Mouse (Mus musculus) lung, embryonic 15.5 days (tissue): Measurements from ENCODE around the gene Stx6. TPM values are rescaled to one million over a fixed set of nuclear protein-coding genes. Genes with fewer than 3 reads are reported as not detected.

ENCODE experiments used
- ATAC-seq: fragments of 200-750 bp; cut with Nextera tagmentation; 2 replicates; pipeline ENCODE4 v1.8.0; 2017; ENCODE audit warnings: moderate number of reproducible peaks, borderline replicate concordance; ENCODE audit not compliant: low FRiP score, low TSS enrichment; ENCODE audit errors: extremely low read depth
- H3K27ac ChIP-seq: fragments of 300-500 bp; sonication (generic); 2 replicates; pipeline ENCODE4 v1.5.1; 2015; ENCODE audit warnings: moderate library complexity, mild to moderate bottlenecking, inconsistent platforms
- H3K27me3 ChIP-seq: fragments of 300-500 bp; sonication (generic); 2 replicates; pipeline ENCODE4 v1.6.1; 2015; ENCODE audit warnings: inconsistent platforms
- H3K36me3 ChIP-seq: fragments of 300-500 bp; sonication (generic); 2 replicates; pipeline ENCODE4 v1.6.1; 2015; ENCODE audit warnings: inconsistent platforms
- H3K4me1 ChIP-seq: fragments of 300-500 bp; sonication (generic); 2 replicates; pipeline ENCODE4 v1.6.1; 2015; ENCODE audit warnings: inconsistent platforms
- H3K4me2 ChIP-seq: fragments of 300-500 bp; sonication (generic); 2 replicates; pipeline ENCODE4 v1.6.1; 2015; ENCODE audit warnings: inconsistent platforms, mild to moderate bottlenecking, moderate library complexity
- H3K4me3 ChIP-seq: fragments of 300-500 bp; sonication (generic); 2 replicates; pipeline ENCODE4 v1.5.1; 2015; ENCODE audit warnings: mild to moderate bottlenecking, inconsistent platforms
- H3K9ac ChIP-seq: fragments of 300-500 bp; sonication (generic); 2 replicates; pipeline ENCODE4 v1.6.1; 2015; ENCODE audit warnings: inconsistent platforms
- H3K9me3 ChIP-seq: fragments of 300-500 bp; sonication (generic); 2 replicates; pipeline ENCODE4 v1.6.1; 2016; ENCODE audit warnings: inconsistent platforms
- WGBS: fragments of 180-500 bp; shearing (Covaris S2); methylation state at CpG from one replicate; pipeline ENCODE4 v1.1.7; 2015; 5-methylcytosine and 5-hydroxymethylcytosine counted together
- polyA plus RNA-seq: library from polyadenylated mRNA; unstranded; fragments of >200 nt; fragmentation: Nextera tagmentation; extraction: Ambion mirVana; gene quantifications from 2 replicates; pipeline ENCODE4 v1.2.1, GENCODE M21; 2015

The Stx6 gene
- polyA plus RNA-seq, 1 experiment from 2014 or later, result 81.5 TPM

DNA sequence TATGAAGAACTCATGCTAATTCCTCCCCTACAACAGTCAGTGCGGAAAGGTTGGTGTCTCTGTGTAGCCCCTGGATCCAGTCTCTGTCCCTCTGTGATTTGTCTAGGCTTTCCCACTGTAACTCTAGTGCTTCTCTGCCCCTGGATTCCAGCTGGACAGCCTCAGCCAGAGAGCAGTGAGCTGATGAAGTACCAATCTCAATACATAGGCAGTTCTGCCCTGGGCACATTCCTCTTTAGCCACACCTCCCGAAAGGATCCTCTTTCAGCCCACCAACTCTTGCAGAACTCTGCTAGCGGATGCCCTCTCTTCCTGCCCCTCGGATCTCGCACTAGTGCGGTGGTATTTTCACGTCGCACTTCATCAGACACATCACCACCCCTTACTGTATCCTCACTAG lies 23.6 kb upstream of the Stx6 start:
- Histone ChIP-seq H3K4me3 (no peak overlapping the region), H3K9me3 (no peaks in the 10 kb centered on the region), H3K4me1 (peaks cover 7% of the 10 kb centered on the region), H3K27me3 (no peaks in the 10 kb centered on the region), H3K27ac (no peak overlapping the region), H3K4me2 (no peak overlapping the region), H3K9ac (no peak overlapping the region), H3K36me3 (0 out of 2 replicates have a peak, but pooled peaks cover 5% of the 10 kb centered on the region)
- WGBS, result 23% methylated on average over 8 of the region's 8 CpGs
- peak; percentile 41; the same call in 1 of the 2 replicates for ATAC-seq

DNA sequence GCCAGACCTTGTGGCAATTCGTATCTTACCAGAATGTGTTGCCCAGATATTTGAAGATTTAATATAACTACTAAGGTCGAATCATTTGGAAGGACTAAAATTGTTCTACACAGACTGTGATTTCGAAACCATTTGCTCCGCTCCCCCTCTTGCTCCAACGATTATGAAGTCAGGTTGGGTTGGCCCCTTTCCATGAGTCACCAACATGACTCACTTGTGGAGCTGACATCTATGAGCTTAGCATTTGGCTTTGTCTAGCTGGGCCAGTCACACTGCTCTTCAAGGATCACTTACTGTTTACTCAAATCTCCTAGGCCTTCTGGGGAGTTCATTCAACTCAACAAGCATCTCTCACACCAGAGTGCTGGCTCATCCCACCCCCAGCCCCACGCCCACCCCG lies 19.7 kb upstream of the Stx6 start:
- H3K4me1 ChIP-seq, result peaks cover 7% of the 10 kb centered on the region
- H3K27ac ChIP-seq, result no peak overlapping the region

DNA sequence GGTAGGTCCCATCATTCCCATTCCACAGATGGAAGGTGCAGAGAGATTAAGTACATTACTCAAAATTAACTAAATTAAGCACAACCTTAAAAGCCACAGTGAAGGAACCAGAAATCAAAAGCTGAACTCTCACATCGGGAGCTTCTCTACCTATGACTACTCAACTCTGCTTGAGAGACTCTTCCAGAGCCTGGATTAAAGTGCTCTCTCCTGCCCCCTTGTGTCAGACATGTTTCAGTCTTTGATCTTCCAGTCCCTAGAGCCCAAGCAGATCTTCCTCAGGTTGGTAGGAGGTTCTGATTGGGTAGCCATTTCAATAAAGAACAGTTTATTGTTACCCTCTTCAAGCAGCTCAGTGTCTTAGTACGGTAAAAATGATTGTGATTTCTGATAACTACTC lies 18.4 kb upstream of the Stx6 start:
- ATAC-seq, result no peak
- no peaks in the 10 kb centered on the region for H3K36me3 ChIP-seq
- no peaks in the 10 kb centered on the region for H3K9me3 ChIP-seq
- H3K4me1 ChIP-seq, result peaks cover 5% of the 10 kb centered on the region; the same call in 1 of the 2 replicates
- H3K9ac ChIP-seq, result no peak overlapping the region
- H3K4me2 ChIP-seq, result no peak overlapping the region
- 63% methylated on average over 2 of the region's 2 CpGs for WGBS
- no peak overlapping the region for H3K27ac ChIP-seq
- H3K27me3 ChIP-seq, result no peaks in the 10 kb centered on the region
- no peak overlapping the region for H3K4me3 ChIP-seq

More for the DNA sequence above, 19.7 kb upstream of the Stx6 start:
- no peaks in the 10 kb centered on the region for H3K27me3 ChIP-seq
- no peak overlapping the region for H3K9ac ChIP-seq
- 63% methylated on average over 7 of the region's 7 CpGs for WGBS
- no peaks in the 10 kb centered on the region for H3K9me3 ChIP-seq
- no peaks in the 10 kb centered on the region for H3K36me3 ChIP-seq
- no peak overlapping the region for H3K4me3 ChIP-seq
- no peak overlapping the region for H3K4me2 ChIP-seq
- ATAC-seq, result no peak; the same call in 1 of the 2 replicates

DNA sequence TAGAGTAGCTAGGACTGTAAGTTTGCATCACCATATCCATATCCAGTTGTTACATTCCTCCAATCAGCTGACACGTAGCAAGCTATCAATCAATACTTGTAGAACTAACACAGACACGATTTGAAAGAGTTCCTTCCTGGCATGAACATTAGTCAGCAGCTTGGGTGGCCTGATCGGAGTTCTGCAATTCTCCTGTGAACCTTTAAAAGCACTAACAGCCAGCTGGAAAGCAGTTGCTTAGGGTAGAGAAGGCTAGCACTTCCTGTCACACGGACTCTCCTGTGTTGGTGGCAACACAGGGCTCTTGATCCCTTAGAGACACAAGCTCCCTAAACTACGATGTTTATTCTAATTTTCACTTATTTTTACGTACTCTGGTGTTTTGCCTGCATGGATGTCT lies 12.9 kb upstream of the Stx6 start:
- Histone ChIP-seq H3K27ac (peak overlapping the region; percentile 82), H3K27me3 (no peaks in the 10 kb centered on the region), H3K4me1 (0 out of 2 replicates have a peak, but pooled peaks cover 4% of the 10 kb centered on the region), H3K36me3 (no peaks in the 10 kb centered on the region), H3K4me3 (peak overlapping the region; percentile 48), H3K9ac (peak overlapping the region; percentile 51; the same call in 1 of the 2 replicates), H3K9me3 (no peaks in the 10 kb centered on the region), H3K4me2 (peak overlapping the region; percentile 56)
- peak; percentile 63; the same call in 1 of the 2 replicates for ATAC-seq
- WGBS, result 26% methylated on average over 6 of the region's 6 CpGs

DNA sequence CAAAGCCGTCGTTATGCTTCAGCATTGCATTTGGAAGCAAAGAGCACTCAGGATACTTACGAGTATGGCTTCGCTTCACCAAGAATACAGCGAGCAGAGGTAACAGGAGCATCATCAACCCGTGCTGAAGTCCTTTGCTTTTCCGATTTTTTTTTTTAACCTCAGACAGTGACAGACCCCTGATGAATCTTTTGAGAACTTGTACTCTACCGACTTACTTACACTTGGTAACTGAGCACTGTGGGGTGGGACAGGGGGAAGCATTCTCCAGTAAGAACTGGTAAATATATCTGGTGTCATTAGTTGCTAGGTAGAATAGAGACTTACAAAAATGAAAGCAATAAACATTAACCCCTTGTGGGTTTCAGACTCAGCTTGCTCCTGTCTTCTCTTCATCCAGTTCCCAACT lies 11.9 kb upstream of the Stx6 start, which contains the start of gene Mr1:
TSS of gene Mr1 (minus strand) at position 243 of the 409 bp plus-strand sequence.
- peak; percentile 94 for ATAC-seq
- peak within 1 kb of the TSS; percentile 51 for H3K9ac ChIP-seq
- H3K4me3 ChIP-seq, result peak within 1 kb of the TSS; percentile 48
- 0 out of 2 replicates have a peak, but pooled peaks cover 4% of the 10 kb centered on the region for H3K4me1 ChIP-seq
- peak within 1 kb of the TSS; percentile 56 for H3K4me2 ChIP-seq
- H3K27me3 ChIP-seq, result no peaks in the 10 kb centered on the region
- 28% methylated on average over 8 of the region's 8 CpGs for WGBS
- H3K9me3 ChIP-seq, result no peaks in the 10 kb centered on the region
- H3K27ac ChIP-seq, result peak within 1 kb of the TSS; percentile 82
- no peaks in the 10 kb centered on the region for H3K36me3 ChIP-seq

DNA sequence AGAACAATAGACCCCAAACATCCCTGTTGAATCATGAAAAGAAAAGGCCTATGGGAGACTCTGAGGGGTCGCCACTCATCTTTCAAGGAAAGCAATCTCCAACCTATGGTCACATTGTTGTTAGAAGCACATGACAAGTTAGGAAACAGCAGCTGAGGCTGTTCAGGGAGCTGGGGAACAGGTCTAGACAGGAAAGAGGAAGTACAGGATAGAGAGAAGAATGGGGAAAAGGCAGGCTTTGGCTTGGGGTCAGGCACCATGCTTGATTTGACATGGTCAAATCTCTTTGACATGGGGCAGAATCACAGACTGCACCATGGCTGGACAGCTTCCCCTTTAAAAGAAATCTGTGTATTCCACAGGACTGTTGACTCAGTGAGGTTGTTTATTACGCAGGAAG lies 11.3 kb upstream of the Stx6 start:
- H3K4me3 ChIP-seq, result no peak overlapping the region
- ATAC-seq, result no peak
- no peaks in the 10 kb centered on the region for H3K9me3 ChIP-seq
- no peak overlapping the region for H3K9ac ChIP-seq
- 80% methylated on average over 2 of the region's 2 CpGs for WGBS
- no peaks in the 10 kb centered on the region for H3K27me3 ChIP-seq
- 0 out of 2 replicates have a peak, but pooled peaks cover 4% of the 10 kb centered on the region for H3K4me1 ChIP-seq
- no peak overlapping the region for H3K4me2 ChIP-seq
- H3K27ac ChIP-seq, result no peak overlapping the region
- no peaks in the 10 kb centered on the region for H3K36me3 ChIP-seq

DNA sequence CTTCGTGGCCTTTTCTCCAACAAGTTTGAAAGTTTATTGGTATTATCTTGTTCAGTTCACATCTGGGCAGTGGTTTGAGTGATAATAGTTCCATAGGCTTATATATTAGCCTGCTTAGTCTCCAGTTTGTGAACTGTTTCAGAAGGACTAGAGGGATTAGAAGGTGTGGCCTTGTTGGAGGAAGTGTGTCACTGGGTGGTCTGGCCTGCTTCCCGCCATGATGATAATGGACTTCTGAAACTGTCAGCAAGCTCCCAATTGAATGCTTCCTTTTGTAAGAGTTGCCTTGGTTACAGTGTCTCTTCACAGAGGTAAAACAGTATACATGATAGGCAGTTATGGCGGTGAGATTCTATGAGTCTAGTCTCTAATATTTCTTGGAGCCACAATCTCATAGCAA lies 9.1 kb upstream of the Stx6 start:
- no peak overlapping the region for H3K9ac ChIP-seq
- H3K4me2 ChIP-seq, result no peak overlapping the region
- H3K9me3 ChIP-seq, result no peaks in the 10 kb centered on the region
- no peaks in the 10 kb centered on the region for H3K27me3 ChIP-seq
- no peak overlapping the region for H3K4me3 ChIP-seq
- H3K27ac ChIP-seq, result no peak overlapping the region
- WGBS, result 90% methylated on average over 3 of the region's 3 CpGs
- ATAC-seq, result no peak
- no peaks in the 10 kb centered on the region for H3K36me3 ChIP-seq
- H3K4me1 ChIP-seq, result 0 out of 2 replicates have a peak, but pooled peaks cover 4% of the 10 kb centered on the region

DNA sequence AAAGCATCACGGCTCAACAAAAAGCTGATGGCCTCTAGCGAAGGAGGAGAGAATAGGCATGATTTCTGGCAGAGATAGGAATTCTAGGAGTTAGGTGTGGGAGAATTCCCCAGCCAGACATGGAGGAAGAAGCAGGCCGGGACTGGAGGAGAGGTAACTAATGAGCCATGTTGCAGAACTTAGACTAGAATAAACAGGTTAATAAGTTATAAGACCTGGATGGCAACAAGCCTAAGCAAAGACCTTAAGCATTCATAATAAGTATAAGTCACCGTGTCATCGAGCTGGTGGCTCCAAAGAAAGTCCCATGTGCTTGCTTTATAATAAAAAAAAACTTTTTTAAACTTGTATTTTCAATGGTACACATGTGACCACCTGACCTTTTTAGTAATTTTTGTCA lies 7.7 kb upstream of the Stx6 start:
- 84% methylated on average over 5 of the region's 5 CpGs for WGBS
- no peak overlapping the region for H3K4me3 ChIP-seq
- H3K9me3 ChIP-seq, result no peaks in the 10 kb centered on the region
- H3K4me1 ChIP-seq, result no peaks in the 10 kb centered on the region
- H3K9ac ChIP-seq, result no peak overlapping the region
- H3K27ac ChIP-seq, result no peak overlapping the region
- H3K36me3 ChIP-seq, result no peaks in the 10 kb centered on the region
- no peak for ATAC-seq
- no peak overlapping the region for H3K4me2 ChIP-seq
- no peaks in the 10 kb centered on the region for H3K27me3 ChIP-seq

DNA sequence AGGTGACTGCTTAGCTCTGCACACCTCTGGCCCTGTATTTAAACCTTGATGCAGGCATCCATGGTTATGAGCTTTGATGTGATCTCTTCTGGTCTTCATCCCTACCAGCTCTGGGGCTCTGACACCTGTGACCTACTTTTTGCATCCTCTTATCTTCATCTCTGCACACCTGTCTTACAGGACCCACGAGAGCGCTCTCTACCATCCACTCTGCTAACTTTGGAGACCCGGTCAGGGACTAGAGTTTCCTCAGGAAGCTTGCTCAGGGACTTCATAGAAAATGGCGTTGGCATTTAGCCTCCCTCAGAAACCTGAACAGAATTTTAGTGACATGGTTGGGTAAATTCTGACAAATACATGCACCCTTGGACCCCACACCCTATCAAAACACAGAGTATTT lies 4.6 kb upstream of the Stx6 start:
- 66% methylated on average over 4 of the region's 4 CpGs for WGBS
- no peak overlapping the region for H3K27ac ChIP-seq

DNA sequence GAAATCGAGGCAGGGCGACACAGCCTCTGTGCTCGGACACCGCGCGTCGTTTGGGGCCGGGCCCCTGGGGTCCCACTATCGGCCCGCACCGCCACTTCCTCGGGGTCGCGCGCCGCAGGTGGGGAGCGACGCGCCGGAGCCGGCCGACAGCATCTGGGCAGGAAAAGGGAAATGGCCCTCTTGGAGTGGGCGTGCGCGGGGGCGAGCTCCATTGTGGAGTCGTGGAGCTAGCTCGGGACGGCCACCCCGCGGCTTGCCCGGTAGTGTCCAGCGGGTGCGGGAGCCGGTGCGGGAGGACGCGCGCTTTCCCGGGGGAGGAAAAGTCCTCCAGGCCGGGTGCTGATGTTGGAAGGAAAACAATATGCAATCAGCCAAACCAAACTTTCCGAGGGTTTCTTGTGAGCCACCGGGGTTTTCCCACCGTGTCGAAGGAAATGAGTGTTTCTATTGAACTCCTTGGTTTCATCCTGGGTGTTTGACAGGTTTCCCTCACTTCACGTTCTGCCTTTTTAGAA lies 512 bp downstream of the Stx6 start:
- WGBS, result under 1% methylated on average over 45 of the region's 46 CpGs
- Histone ChIP-seq H3K36me3 (no peaks in the 10 kb centered on the region), H3K4me2 (peak overlapping the region; percentile 73), H3K27me3 (no peaks in the 10 kb centered on the region), H3K27ac (peak overlapping the region; percentile 91), H3K4me3 (peak overlapping the region; percentile 99), H3K4me1 (peaks cover 11% of the 10 kb centered on the region; the same call in 1 of the 2 replicates), H3K9me3 (no peaks in the 10 kb centered on the region), H3K9ac (peak overlapping the region; percentile 85)
- ATAC-seq, result peak; percentile 67

More for the DNA sequence above, 4.6 kb upstream of the Stx6 start:
- Histone ChIP-seq H3K27me3 (no peaks in the 10 kb centered on the region), H3K9ac (no peak overlapping the region), H3K9me3 (no peaks in the 10 kb centered on the region), H3K4me2 (no peak overlapping the region), H3K4me3 (no peak overlapping the region), H3K36me3 (no peaks in the 10 kb centered on the region), H3K4me1 (no peaks in the 10 kb centered on the region; the same call in 1 of the 2 replicates)
- no peak for ATAC-seq

DNA sequence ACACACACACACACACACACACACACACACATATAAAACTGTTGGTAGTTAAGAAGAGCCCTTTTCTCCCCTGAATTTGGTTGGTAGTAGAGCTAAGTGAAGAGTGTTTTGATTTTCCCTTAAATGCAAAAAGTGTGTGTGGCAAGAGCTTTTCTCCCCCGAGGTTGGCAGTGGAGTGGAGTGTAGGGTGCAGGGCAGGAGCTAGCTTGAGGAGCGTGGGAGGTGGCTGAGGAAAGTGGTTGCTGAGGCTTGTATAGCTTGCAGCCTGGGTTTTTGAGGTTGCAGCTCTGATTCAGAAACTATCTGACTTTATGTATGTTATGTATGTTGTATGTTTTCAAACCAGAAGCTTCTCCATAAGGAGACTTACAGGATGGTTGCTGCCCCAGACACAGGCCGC lies 8.9 kb downstream of the Stx6 start:
- Histone ChIP-seq H3K4me2 (no peak overlapping the region), H3K4me1 (peaks cover 7% of the 10 kb centered on the region; the same call in 1 of the 2 replicates), H3K9ac (no peak overlapping the region), H3K27ac (no peak overlapping the region), H3K27me3 (no peaks in the 10 kb centered on the region), H3K36me3 (no peaks in the 10 kb centered on the region), H3K4me3 (no peak overlapping the region), H3K9me3 (no peaks in the 10 kb centered on the region)
- WGBS, result 71% methylated on average over 3 of the region's 3 CpGs
- ATAC-seq, result no peak

DNA sequence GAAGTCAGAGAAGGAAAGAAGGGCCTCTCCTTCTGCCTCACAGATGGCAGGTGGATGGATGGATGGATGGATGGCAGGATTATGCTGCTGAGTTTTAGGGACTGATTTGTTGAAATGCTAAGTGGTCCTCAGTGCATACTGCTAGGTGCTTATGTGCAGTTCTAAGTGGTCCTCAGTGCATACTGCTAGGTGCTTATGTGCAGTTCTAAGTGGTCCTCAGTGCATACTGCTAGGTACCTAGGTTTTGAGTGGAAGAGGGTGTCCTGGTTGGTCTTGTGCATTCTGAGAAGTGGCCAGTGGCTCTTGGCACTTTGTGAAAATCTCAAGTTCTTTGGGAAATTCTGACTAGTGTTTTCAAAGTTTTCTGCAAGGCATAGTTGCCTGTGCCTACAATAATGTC lies 11.4 kb downstream of the Stx6 start:
- Histone ChIP-seq H3K27ac (no peak overlapping the region), H3K9me3 (no peaks in the 10 kb centered on the region), H3K4me1 (peaks cover 7% of the 10 kb centered on the region; the same call in 1 of the 2 replicates), H3K4me2 (no peak overlapping the region), H3K4me3 (no peak overlapping the region), H3K27me3 (no peaks in the 10 kb centered on the region), H3K9ac (no peak overlapping the region), H3K36me3 (no peaks in the 10 kb centered on the region)
- ATAC-seq, result peak; percentile 78; the same call in 1 of the 2 replicates
